Mouse (Mus musculus) erythroblast, adult 5-6 weeks (primary cell): ENCODE results near the gene Tbpl1. TPM values are rescaled to one million over a fixed set of nuclear protein-coding genes. Genes with fewer than 3 reads are reported as not detected.
A peak's percentile ranks its signal among the peaks of the same experiment; 100 is the strongest.

ENCODE experiments used
- ATAC-seq: replicated peaks from 2 replicates; pipeline ENCODE4 v1.8.0; 2016; ENCODE audit warnings: moderate number of reproducible peaks, mild to moderate bottlenecking, moderate TSS enrichment, inconsistent platforms; ENCODE audit not compliant: poor library complexity, low FRiP score, severe bottlenecking
- total RNA-seq, 2 experiments: library from RNA; stranded (forward) in 1 of 2; stranded (reverse) in 1 of 2; fragments of 150-400 nt in 1 of 2; fragments of 200-764, 138-1000 nt in 1 of 2; gene quantifications; 2 replicates each; pipeline versions ENCODE4 v1.2.3 to v1.2.4; 2015 to 2017; ENCODE audit warnings: low replicate concordance in 2 of 2

The Tbpl1 gene
- total RNA-seq (2015; ENCODE audit: low replicate concordance) = 5.6 and 17.9 TPM in 2 replicates
- 14.4 and 21.3 TPM in 2 replicates for total RNA-seq (2017; ENCODE audit: low replicate concordance)

- peak; percentile 98 for ATAC-seq
These were observed at the start of gene Tbpl1 for GRCm38 (mm10) chr10:22731272-22732093. Gene Tbpl1 (minus strand): TSS chr10:22731938.

- no peak for ATAC-seq
These were observed 49.7 kb upstream of the Tbpl1 start for GRCm38 (mm10) chr10:22781466-22781865.

GRCm38 (mm10) chr10:22777939-22778338 lies 46.2 kb upstream of the Tbpl1 start:
- ATAC-seq = no peak

- ATAC-seq = no peak
These were observed 44.4 kb upstream of the Tbpl1 start for GRCm38 (mm10) chr10:22776007-22776698.

GRCm38 (mm10) chr10:22775456-22775855 lies 43.7 kb upstream of the Tbpl1 start:
- ATAC-seq = no peak

- ATAC-seq = no peak
These were observed 42.9 kb upstream of the Tbpl1 start for GRCm38 (mm10) chr10:22774626-22775025.

GRCm38 (mm10) chr10:22754240-22754639 lies 22.5 kb upstream of the Tbpl1 start:
- ATAC-seq = no peak

- ATAC-seq = no peak
These were observed 19.5 kb upstream of the Tbpl1 start for GRCm38 (mm10) chr10:22751175-22751682.

- ATAC-seq = no peak
These were observed 14.9 kb upstream of the Tbpl1 start for GRCm38 (mm10) chr10:22746334-22747322.

GRCm38 (mm10) chr10:22745922-22746321 lies 14.2 kb upstream of the Tbpl1 start:
- no peak for ATAC-seq

- no peak for ATAC-seq
These were observed 443 bp upstream of the Tbpl1 start for GRCm38 (mm10) chr10:22732181-22732580.

GRCm38 (mm10) chr10:22730992-22731271 lies 806 bp downstream of the Tbpl1 start:
- ATAC-seq = peak; percentile 65

- peak; percentile 65 for ATAC-seq
These were observed 1.3 kb downstream of the Tbpl1 start for GRCm38 (mm10) chr10:22730266-22730991.

- ATAC-seq = no peak
These were observed 3.5 kb downstream of the Tbpl1 start for GRCm38 (mm10) chr10:22728257-22728656.

- ATAC-seq = no peak
These were observed 5.4 kb downstream of the Tbpl1 start for GRCm38 (mm10) chr10:22726295-22726694.

GRCm38 (mm10) chr10:22725166-22725565 lies 6.6 kb downstream of the Tbpl1 start:
- ATAC-seq = no peak

GRCm38 (mm10) chr10:22720781-22721529 lies 10.8 kb downstream of the Tbpl1 start:
- no peak for ATAC-seq

GRCm38 (mm10) chr10:22718475-22718874 lies 13.3 kb downstream of the Tbpl1 start:
- ATAC-seq = no peak
